Mouse (Mus musculus): ENCODE measurements around the gene Grn.

DNA sequence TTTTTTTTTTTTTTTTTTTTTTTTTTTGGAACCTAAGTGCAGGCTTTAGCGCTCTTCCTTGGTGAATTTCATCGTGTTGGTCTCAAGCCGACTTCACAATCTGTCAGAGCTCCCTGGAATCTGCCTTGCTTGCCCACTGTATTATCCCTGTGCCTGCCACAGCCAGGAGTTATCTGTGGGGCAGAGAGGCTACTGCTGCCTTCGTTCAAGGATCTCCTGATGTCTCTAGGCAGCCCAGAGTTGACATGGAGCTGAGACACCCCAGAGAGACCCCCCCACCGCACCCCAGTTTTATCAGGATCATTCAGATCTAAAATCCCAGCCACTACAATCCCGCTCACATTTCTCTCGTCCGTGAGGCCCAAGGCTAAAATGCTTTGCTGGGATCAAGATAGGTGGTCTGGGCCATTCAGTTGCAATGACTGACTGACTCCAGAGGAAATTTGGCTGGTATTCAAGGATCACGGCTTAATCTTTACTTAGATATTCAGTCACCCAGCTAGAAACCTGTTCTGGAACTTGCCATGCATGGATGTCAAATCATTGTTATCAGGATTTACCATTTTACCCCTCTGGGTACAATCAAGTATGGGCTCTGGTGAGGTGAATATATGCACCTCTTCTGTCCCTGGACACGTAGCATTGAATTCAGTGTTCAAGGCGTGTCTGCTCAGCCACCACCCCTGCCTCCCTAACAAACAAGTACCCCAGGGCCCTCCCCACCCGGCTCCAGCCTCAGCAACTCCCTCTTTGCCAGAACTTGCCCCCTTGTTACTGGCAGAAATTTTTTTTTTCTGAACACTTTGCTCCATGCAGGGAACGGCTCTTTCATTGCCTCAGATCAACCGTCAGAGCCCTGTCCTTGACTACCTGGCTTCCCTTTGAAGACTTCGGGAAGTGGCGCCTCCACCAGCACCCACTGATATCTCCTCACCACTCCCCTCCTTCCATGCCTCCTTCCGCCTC is 19.2 kb downstream of the Grn start:
- TF ChIP-seq ZC3H11A (IDR thresholded peaks at IDR 0.05; ENCODE audit: borderline replicate concordance, low read depth, low read length) = no peak
- no peak for TF ChIP-seq MAFK (IDR thresholded peaks at IDR 0.05; ENCODE audit: insufficient read depth, low read depth, low read length)
